Mouse (Mus musculus): ENCODE measurements around the gene Msi2. TPM values are rescaled to one million over a fixed set of nuclear protein-coding genes. Genes with fewer than 3 reads are reported as not detected.

Msi2 gene
- total RNA-seq, 2 experiments from 2014 or later, result 218 to 219 TPM

- DNase-seq, result no peak
- intact Hi-C loops (cut with DNase I), result no loop called here
Measured at GRCm38 (mm10) chr11:88683026-88683770, 35.1 kb downstream of the Msi2 start.

- intact Hi-C loops (cut with DNase I), result no loop called here
Measured at GRCm38 (mm10) chr11:88677350-88677749, 41.0 kb downstream of the Msi2 start.

GRCm38 (mm10) chr11:88676597-88676996, 41.7 kb downstream of the Msi2 start:
- DNase-seq, result no peak
- intact Hi-C loops (cut with DNase I), result no loop called here

More at GRCm38 (mm10) chr11:88677350-88677749, 41.0 kb downstream of the Msi2 start:
- no peak for DNase-seq

- DNase-seq, result peak in 1 of 2 experiments; percentile 37
- intact Hi-C loops (cut with DNase I), result no loop called here
Measured at GRCm38 (mm10) chr11:88675526-88676353, 42.6 kb downstream of the Msi2 start.

DNA sequence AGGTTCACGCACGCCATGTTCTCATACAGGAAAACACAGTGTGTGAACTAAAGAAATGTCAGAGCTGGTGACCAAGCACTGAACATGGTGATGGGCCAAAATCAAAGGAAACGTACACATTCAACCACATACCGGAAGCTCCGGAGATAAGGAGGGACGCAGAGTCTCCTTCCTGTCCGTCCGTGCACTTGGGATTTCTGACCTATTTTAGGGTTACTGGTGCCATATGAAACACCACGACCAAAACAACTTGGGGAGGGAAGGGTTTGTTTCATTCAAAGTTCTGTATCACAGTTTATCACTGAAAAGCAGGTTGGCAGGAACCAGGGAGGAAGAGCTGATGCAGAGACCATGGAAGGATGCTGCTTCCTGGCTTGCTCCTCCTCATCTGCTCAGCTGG, 44.2 kb downstream of the Msi2 start:
- intact Hi-C loops (cut with DNase I), result no loop called here
- DNase-seq, result no peak

GRCm38 (mm10) chr11:88670925-88671324, 47.4 kb downstream of the Msi2 start:
- intact Hi-C loops (cut with DNase I), result no loop called here
- no peak for DNase-seq

- DNase-seq, result no peak
- intact Hi-C loops (cut with DNase I), result no loop called here
Measured at GRCm38 (mm10) chr11:88669106-88669505, 49.2 kb downstream of the Msi2 start.

- no peak for DNase-seq
- intact Hi-C loops (cut with DNase I), result no loop called here
Measured at GRCm38 (mm10) chr11:88668345-88668744, 50.0 kb downstream of the Msi2 start.

DNA sequence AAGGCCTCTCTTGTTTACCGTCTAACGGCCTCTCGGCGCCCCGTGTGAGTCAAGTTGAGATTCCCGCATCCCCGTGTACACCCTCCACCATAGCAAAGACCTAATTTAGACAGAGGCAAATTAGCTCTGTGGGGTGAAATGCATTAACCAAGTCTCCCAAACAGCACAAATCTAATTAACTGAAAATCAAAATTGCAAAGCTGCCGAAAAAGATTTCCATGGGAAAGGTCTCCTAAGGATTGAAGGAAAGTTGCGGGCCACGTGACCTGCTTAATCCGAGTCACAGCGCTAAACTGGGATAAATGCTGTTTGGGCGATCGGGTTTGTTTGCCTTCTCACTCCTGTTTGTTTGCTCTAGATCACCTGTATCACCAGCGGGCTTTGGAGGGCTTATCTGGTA, 52.5 kb downstream of the Msi2 start:
- DNase-seq, result no peak
- intact Hi-C loops (cut with DNase I), result no loop called here

DNA sequence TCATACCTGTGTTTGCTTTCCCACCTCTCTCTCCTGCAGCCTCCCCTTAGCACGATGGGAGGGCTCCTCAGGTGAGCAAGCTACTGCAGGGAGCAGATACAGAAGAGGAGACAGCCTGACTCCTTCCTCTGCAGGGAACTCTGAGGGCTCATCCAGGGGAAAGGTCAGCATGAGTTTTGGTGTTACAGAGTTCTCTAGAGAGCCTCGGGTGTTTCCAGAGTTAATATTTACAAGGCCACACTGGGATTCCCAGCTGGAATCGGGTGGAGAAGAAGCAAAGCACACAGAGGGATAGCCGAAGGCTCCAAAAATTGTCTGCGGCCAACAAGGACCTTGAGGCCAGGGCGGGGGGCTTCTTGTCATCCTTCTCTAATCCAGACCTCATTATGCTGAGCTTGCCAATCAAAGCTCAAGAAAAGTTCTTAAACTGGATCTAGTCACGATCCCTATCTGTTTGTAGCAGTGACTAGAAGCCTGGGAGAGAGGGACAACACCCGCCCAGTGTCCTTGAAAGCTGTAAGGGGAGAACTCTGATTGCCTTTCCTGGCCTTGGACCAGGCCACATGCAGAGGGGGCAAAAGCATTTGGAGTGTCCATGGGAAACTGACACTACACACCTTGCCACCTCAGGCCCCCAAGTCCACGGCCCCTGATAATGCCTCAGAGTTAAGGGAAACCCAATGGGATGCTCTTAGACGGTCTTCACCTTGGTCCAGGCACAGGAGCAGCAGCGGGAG, 56.7 kb downstream of the Msi2 start:
- DNase-seq, result peak; percentile 35 to 42
- intact Hi-C loops (cut with DNase I), result no loop called here

DNA sequence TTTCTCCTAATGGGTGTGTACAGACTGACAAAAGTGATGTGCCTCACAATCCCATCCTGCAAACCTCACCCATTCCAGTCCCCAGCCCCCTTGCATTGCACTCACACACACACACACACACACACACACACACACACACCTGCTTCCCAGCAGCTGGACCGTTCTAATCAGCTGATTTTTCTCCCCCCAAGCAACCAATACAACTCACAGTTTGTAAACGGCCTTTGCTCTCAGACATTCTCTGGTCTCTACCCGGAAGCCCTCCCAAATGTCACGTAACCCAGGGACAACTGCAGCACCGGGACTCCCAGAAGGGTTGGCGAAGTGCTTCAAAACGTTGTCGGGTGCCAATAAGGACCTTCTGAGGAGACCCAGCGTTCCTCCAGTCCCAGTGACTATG, 57.9 kb downstream of the Msi2 start:
- intact Hi-C loops (cut with DNase I), result no loop called here
- DNase-seq, result no peak

DNA sequence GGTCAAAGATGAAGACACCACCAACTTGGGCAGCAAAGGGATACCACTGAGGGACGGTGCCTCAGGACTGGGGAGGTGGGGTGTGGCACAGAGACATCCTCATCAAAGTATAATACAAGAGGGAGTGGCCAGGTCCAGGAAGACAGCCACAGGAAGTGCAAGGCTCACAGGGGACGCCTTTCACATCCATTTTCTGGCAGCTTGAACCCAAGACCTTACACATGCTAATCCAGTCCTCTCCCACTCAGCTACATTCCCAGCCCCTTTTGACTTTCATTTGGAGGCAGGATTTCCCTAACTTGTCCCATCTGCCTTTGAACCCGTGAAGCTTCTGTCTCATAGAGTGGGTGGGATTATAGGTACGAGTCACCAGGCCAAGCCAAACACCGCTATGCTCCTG, 59.4 kb downstream of the Msi2 start:
- DNase-seq, result no peak
- intact Hi-C loops (cut with DNase I), result no loop called here

DNA sequence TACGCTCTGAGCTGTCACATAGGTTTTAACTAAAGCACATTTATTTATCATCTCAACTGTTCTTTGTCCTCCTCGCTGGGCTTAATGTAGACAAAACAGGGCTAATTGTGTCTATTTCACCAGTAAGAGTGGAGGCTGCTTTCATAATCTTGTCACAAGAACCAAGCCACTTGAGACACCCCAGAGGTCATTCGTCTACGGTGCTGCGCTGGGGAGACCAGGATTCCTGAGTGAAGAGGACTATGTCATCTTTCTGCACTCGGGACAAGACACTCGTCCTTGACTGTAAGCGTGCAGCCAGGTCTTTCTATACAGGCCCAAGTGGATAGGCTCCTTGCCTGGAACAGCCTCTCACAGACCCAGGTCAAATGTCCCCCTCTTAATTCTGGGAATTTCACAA, 62.5 kb downstream of the Msi2 start:
- intact Hi-C loops (cut with DNase I), result no loop called here
- no peak for DNase-seq

GRCm38 (mm10) chr11:88655214-88655566, 63.1 kb downstream of the Msi2 start:
- no peak for DNase-seq
- intact Hi-C loops (cut with DNase I), result no loop called here

GRCm38 (mm10) chr11:88654391-88655213, 63.7 kb downstream of the Msi2 start:
- intact Hi-C loops (cut with DNase I), result no loop called here
- DNase-seq, result peak; percentile 70 to 72

- peak; percentile 66 to 73 for DNase-seq
- intact Hi-C loops (cut with DNase I), result no loop called here
Measured at GRCm38 (mm10) chr11:88650275-88650674, 68.0 kb downstream of the Msi2 start.

DNA sequence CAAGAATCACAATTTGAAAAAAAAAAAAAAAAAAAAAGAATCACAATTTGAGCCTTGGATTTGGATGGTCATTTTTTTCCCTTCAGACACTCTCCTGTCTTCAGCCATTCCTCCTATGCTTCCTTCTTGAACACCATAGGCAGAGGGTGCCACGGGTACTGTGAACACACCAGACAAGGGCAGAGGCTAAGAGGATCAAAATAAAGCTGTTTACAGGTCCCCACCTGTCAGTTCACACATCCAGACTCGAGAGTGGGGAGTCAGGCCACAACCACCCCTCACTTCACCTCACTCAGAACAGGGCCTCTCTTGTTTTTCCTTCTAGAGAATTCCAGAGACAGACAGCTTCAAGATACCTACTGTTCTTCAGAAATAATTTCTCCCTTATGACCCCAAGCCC, 69.3 kb downstream of the Msi2 start:
- intact Hi-C loops (cut with DNase I), result no loop called here
- no peak for DNase-seq

DNA sequence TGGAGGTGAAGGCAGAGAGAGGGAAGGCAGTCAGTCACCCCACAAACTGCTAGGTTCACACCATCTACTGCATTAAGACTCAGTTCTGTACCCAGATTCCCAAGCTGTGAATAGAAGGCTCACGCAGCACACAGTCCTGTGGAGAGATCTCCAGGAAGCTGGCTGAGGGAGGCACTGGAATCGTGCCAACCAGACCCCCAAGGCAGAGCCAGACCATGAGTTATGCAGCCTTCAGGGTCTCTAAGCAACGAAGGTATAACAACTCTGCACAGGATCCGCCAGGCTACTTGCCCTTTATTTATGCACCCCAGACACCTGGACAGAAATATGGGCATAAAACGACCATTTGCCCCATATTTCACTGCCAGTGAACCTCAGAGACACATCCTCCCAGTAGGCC, 69.9 kb downstream of the Msi2 start:
- no peak for DNase-seq
- intact Hi-C loops (cut with DNase I), result no loop called here

- DNase-seq, result no peak
- intact Hi-C loops (cut with DNase I), result no loop called here
Measured at GRCm38 (mm10) chr11:88646493-88646892, 71.8 kb downstream of the Msi2 start.

DNA sequence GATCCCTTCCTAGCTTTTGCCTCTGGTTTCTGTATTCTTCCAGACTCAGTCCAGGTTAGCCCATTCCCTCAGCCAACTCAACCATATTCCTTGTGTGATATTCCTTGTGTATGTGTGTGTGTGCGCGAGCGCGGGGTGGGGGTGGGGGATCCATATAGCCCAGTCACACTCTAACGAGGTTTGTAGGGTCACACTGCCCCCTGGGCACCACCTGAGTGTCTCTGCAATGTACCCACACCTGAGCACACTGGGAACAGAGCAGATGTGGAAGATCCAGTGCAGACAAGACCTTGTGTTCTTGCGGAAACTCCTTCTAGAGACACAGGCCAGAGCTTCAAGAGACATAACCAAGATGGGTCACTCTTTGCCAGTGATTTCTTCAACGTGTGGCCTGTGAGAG, 72.5 kb downstream of the Msi2 start:
- intact Hi-C loops (cut with DNase I), result no loop called here
- no peak for DNase-seq

DNA sequence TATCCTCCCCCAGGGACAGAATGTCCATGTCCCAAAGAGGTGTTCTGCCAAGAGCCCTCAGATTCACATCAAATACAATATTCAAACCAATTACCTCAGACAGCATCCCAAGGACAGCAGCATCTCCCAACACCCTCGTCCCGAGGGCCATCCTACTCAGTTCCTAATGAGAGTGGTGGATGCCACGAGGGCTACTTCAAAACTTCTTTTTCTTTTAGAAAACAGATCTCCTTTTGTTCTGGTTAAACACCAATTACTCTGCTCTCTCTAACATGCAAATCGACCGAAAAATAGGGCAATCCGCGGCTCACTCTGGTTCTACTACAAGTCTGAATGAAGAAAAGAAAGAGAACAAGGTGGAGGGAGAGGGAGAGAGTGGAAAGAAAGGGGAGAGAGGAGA, 73.6 kb downstream of the Msi2 start:
- DNase-seq, result no peak
- intact Hi-C loops (cut with DNase I), result no loop called here

Measured in heart, postnatal 10 days (tissue).